Mouse (Mus musculus) gastrocnemius, postnatal 25 days (tissue): ENCODE results near the gene Gde1. TPM values are rescaled to one million over a fixed set of nuclear protein-coding genes. Genes with fewer than 3 reads are reported as not detected.

Experiments
- total RNA-seq, 2 experiments: library from RNA; stranded (reverse); gene quantifications; 1 replicate in 1 of 2; 2 replicates in 1 of 2; pipeline ENCODE4 v1.2.3; 2021

Gene Gde1
- total RNA-seq, 2 experiments from 2014 or later: 32.7 to 38.1 TPM

Other genes starting within 250 kb of the Gde1 start
- gene Itpripl2, start 213.8 kb downstream of the Gde1 start, total RNA-seq: 10 to 100 TPM; 10.4 to 11.4 TPM
- 10 to 100 TPM; 59.5 to 62.9 TPM for gene Coq7, start 172.4 kb downstream of the Gde1 start, total RNA-seq
- 10 to 100 TPM in 1 of 2 experiments, 1 to 10 TPM in 1; 7.3 to 10.6 TPM for gene Tmc7, start 121.0 kb downstream of the Gde1 start, total RNA-seq
- under 1 TPM in 1 of 2 experiments, not detected in 1; 0.21 TPM for gene Tmc5, start 108.5 kb downstream of the Gde1 start, total RNA-seq
- 1 to 10 TPM; 2.4 to 2.8 TPM for gene Ccp110, start 6.8 kb upstream of the Gde1 start, total RNA-seq
- gene Vps35l, start 34.4 kb upstream of the Gde1 start, total RNA-seq: 10 to 100 TPM; 16.5 to 18.7 TPM
- gene Iqck, start 150.0 kb upstream of the Gde1 start, total RNA-seq: under 1 TPM; 0.13 to 0.16 TPM
- gene Knop1, start 150.5 kb upstream of the Gde1 start, total RNA-seq: 10 to 100 TPM; 23.5 to 26.0 TPM